Mouse (Mus musculus) left cerebral cortex, postnatal 14 days (tissue): ENCODE data around the gene Trpt1. TPM values are rescaled to one million over a fixed set of nuclear protein-coding genes. Genes with fewer than 3 reads are reported as not detected.

Experiments
- DNase-seq, 2 experiments: peaks; one replicate each; pipeline ENCODE4 v3.0.0; 2021 to 2022; ENCODE audit warnings: low spot score in 2 of 2, mixed read lengths in 1 of 2
- intact Hi-C: fragments of 180-260 bp; cut with DNase I; formaldehyde crosslinking; loops from one replicate; pipeline ENCODE4 v1.15.1; 2025
- total RNA-seq, 2 experiments: library from RNA; stranded (reverse); gene quantifications; 2 replicates each; pipeline ENCODE4 v1.2.3; 2021

Gene Trpt1
- total RNA-seq, 2 experiments from 2014 or later: 19.1 to 20.7 TPM

- intact Hi-C loops: no loop called here
- no peak for DNase-seq
These were observed 22.2 kb upstream of the Trpt1 start for GRCm38 (mm10) chr19:6973581-6974190.

GRCm38 (mm10) chr19:6974211-6975205 is 21.4 kb upstream of the Trpt1 start, which contains the start of gene Ppp1r14b:
Gene Ppp1r14b (plus strand): TSS chr19:6974968.
- intact Hi-C loops: loop anchor here (5.0 kb wide), 2 partner anchors 32 to 52 kb away; partner anchors contain the start of genes Bad, Esrra and Gpr137
- peak; percentile 73 to 75 for DNase-seq

- DNase-seq: peak; percentile 72 to 89
- intact Hi-C loops: loop anchor here (5.0 kb wide), 2 partner anchors 34 to 54 kb away; partner anchors contain the start of genes Bad, Esrra and Gpr137
These were observed 20.1 kb upstream of the Trpt1 start, which contains the start of gene Plcb3 for GRCm38 (mm10) chr19:6975537-6976521. Gene Plcb3 (minus strand): TSS chr19:6976470.

GRCm38 (mm10) chr19:6977759-6978638 is 17.9 kb upstream of the Trpt1 start:
- DNase-seq: no peak
- intact Hi-C loops: loop anchor here (5.0 kb wide), 2 partner anchors 36 to 56 kb away; partner anchors contain the start of genes Bad, Esrra and Gpr137

- no peak for DNase-seq
- intact Hi-C loops: loop anchor here (5.0 kb wide), 2 partner anchors 36 to 56 kb away; partner anchors contain the start of genes Bad, Esrra and Gpr137
These were observed 17.3 kb upstream of the Trpt1 start for GRCm38 (mm10) chr19:6978639-6978974.

GRCm38 (mm10) chr19:6979001-6979479 is 16.9 kb upstream of the Trpt1 start:
- DNase-seq: peak in 1 of 2 experiments; percentile 52
- intact Hi-C loops: loop anchor here (5.0 kb wide), 2 partner anchors 37 to 57 kb away; partner anchors contain the start of genes Bad, Esrra and Gpr137

- intact Hi-C loops: loop anchor here (5.0 kb wide), 2 partner anchors 37 to 57 kb away; partner anchors contain the start of genes Bad, Esrra and Gpr137
These were observed 16.2 kb upstream of the Trpt1 start for GRCm38 (mm10) chr19:6979486-6980380.

GRCm38 (mm10) chr19:6980381-6981093 is 15.4 kb upstream of the Trpt1 start, which contains the start of gene Fkbp2:
Gene Fkbp2 (minus strand): TSS chr19:6980501.
- DNase-seq: peak; percentile 98 to 99
- intact Hi-C loops: no loop called here

More at GRCm38 (mm10) chr19:6979486-6980380, 16.2 kb upstream of the Trpt1 start:
- peak; percentile 99 to 100 for DNase-seq

GRCm38 (mm10) chr19:6981465-6981864 is 14.5 kb upstream of the Trpt1 start:
- DNase-seq: no peak

GRCm38 (mm10) chr19:6983621-6984020 is 12.3 kb upstream of the Trpt1 start:
- intact Hi-C loops: no loop called here
- DNase-seq: no peak

More at GRCm38 (mm10) chr19:6981465-6981864, 14.5 kb upstream of the Trpt1 start:
- intact Hi-C loops: no loop called here

- intact Hi-C loops: no loop called here
- no peak for DNase-seq
These were observed 10.6 kb upstream of the Trpt1 start for GRCm38 (mm10) chr19:6985300-6985699.

- intact Hi-C loops: no loop called here
- no peak for DNase-seq
These were observed 9.8 kb upstream of the Trpt1 start for GRCm38 (mm10) chr19:6985951-6986708.

- peak in 1 of 2 experiments; percentile 51 for DNase-seq
- intact Hi-C loops: no loop called here
These were observed 8.6 kb upstream of the Trpt1 start, which contains the start of gene Vegfb for GRCm38 (mm10) chr19:6987061-6987903. Gene Vegfb (minus strand): TSS chr19:6987651.

GRCm38 (mm10) chr19:6987904-6988285 is 8.0 kb upstream of the Trpt1 start:
- no peak for DNase-seq
- intact Hi-C loops: no loop called here
